Mouse (Mus musculus) 3134 (cell line): ENCODE data around the gene Lasp1.
"Not testable (repeated sequence)": the region's sequence is repeated elsewhere in the genome, so short reads cannot be mapped to it uniquely, and the experiment has no call there.

Experiments used
- DNase-seq: peaks from one replicate; pipeline ENCODE4 v3.0.0-alpha.2; 2011; ENCODE audit warnings: low spot score; ENCODE audit not compliant: insufficient read length; ENCODE audit errors: extremely low read depth

Lasp1 gene

DNA sequence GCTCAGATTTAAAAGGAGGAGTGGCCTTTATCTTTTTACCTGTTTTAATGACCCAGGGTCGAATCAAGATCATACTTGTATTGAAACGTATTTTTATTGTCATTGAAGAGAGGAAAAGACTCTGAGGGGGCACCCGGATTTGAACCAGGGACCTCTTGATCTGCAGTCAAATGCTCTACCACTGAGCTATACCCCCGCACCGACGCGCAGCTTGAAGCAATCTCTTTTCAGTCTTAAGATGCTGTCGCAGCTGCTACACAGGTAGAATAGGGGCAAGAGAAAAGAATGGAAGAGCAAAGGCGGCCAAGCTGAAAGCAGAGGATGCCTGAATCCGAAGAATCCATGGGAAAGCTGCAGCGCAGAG lies at the start of gene Lasp1:
Gene Lasp1, plus strand, starts transcription at position 219 of the 364 bp plus-strand sequence.
- peak; percentile 78 for DNase-seq

DNA sequence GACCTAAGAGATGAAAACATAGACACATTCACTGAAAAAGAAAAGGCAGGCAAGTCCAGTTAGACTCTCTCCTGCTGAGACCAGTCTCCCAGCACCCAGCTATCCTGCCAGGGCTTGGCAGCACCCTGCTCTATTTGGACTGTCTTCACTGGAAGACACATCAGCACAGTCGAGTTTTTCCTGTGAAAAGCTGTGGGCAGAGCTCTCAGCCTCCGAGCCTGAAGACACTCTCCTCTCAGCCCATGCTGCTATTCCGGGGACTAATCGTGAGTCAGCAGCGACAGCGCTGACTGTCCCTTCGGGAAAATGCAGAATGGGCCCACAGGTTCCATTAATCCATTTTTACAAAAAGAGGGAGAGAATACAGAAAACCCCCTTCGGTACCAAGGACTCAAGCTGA lies 45.5 kb upstream of the Lasp1 start:
- no peak for DNase-seq

DNA sequence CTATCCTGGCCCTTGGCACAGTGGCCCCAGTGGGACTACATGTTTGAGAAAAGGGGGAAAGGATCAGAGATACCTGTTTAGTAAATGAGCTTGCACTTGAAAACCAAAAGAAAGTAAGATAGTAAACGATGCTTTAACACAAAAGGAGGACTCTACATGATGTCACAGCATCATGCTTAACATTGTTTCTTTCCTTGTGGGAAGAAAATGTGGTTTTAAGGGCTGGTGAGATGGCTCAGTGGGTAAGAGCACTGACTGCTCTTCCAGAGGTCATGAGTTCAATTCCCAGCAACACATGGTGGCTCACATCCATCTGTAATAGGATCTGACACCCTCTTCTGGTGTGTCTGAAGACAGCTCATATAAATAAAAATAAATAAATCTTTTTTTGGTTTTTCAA lies 40.7 kb upstream of the Lasp1 start:
- no peak for DNase-seq

DNA sequence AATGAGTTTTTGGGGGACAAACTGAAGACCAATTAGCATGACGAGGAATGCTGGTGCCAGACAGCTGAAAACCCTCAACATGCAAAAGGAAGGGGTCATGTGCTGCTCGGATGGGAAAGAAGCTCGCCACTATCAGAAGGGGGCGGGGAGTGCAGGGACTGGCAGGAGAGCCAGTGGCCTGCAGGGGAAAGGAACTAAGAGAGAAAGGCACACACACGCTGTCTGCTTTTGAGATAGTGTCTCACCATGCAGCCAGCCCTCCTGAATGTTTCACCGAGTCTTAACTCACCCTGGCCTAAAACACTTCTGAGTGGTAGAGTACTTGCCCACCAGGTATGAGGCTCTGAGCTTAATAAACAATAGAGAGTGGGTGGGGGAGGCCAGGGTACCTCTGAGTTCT lies 39.9 kb upstream of the Lasp1 start:
- DNase-seq = no peak

DNA sequence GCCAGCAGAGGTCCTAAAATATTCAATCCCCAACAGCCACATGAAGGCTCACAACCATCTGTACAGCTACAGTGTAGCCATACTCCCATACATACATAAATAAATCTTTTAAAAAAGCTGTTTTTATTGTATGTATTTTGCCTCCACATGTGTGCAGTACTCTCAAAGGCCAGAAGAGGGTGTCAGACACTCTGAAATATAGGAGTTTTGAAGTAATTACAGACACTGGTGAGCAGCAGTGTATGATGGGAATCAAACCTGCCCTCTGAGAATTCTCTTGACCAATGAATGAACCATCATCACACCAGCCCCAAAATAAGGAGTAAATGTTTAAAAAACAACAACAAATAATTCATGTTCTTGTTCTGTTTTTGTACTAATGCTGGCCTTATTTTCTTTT lies 37.2 kb upstream of the Lasp1 start:
- no peak for DNase-seq

DNA sequence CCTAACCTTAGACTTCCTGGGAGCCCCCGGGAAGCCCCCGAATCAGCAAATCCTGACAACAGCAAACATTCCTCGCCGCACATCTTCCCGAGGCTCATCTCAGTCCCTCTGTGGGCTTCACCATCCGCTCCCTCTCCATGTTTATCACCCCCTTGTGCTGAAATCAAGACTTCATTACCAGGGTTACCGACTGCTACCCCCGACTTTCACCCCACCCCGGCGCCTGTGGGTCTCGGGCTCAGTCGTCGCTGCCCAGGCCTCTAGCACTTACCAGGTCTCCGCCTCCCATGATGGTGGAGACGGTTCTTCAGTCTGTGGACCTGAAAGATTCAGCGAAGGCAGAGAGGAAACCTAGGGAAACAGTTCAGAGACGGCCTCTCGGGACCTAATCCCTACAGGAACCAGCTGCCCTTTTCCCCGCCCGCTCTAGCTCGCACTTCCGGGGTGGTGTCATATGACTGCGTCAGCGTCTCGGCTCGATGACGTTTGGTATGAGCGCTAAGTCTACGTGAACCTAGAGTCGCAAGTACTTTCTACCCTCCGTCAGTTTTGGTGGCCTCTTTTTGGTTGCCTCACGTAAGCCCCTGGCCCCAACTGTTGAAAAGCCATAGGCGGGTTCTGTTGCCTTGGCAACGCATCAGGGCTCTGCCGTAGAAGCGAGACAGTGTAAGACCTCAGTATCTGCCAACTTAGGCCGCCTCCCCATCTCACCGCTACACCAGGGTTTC lies 32.5 kb upstream of the Lasp1 start, which contains the start of gene Cwc25:
Gene Cwc25, minus strand, starts transcription at position 403 of the 728 bp plus-strand sequence.
- peak; percentile 97 for DNase-seq

DNA sequence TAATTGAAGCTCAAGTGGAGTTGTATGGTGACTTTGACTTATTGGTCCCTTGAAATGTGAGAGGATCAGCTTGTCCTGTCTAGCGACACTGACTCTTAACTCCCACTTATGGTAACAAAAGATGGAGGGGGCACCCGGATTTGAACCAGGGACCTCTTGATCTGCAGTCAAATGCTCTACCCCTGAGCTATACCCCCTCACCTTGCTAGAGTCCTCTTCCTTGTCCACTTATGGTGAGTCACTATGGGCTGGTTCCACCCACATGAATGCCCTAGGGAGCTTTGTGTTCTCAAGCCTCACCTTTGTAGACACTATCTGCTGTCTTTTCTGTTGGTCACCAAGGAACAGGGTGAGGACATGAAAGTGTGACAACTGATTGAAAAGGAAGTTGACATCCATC lies 29.1 kb upstream of the Lasp1 start:
- DNase-seq = no peak

DNA sequence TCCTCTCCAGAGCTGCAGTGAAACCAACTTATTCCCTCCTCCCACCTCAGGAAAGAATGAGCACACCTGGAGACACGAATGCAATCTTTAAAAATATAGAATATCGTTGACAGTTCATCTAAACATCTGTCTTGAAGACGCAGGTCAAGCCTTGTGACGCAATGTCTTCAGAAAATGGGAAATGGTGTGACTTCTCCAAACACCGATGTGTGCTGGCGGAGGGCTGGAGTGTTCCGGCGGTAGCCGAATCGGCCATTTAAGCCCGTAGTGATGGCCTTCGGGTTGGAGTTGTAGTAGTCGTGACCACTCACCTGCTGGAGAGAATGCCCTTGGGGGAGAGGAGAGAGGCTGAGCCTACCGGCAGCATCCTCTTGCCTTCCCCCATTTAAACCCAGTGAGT lies 27.4 kb upstream of the Lasp1 start:
- DNase-seq = no peak

DNA sequence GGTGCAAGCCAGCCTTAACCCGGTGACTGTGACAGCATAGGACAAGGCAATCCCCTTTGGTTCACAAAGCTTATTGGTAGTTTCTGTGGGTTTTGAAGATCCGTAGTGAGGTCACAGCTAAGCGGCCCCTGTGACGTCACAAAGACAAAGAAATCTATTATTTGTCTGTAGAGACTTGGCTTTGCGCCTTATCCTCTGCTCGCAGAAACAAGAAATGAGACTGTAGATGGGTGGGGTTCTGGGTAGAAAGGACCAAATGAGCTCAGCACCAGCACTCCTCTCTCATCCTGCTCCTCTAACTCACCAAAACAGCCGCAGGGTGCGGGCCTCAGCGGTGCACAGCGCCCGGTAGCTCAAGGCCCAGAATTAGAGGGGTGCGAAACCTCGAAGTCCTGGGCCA lies 23.6 kb upstream of the Lasp1 start:
- DNase-seq = no peak

DNA sequence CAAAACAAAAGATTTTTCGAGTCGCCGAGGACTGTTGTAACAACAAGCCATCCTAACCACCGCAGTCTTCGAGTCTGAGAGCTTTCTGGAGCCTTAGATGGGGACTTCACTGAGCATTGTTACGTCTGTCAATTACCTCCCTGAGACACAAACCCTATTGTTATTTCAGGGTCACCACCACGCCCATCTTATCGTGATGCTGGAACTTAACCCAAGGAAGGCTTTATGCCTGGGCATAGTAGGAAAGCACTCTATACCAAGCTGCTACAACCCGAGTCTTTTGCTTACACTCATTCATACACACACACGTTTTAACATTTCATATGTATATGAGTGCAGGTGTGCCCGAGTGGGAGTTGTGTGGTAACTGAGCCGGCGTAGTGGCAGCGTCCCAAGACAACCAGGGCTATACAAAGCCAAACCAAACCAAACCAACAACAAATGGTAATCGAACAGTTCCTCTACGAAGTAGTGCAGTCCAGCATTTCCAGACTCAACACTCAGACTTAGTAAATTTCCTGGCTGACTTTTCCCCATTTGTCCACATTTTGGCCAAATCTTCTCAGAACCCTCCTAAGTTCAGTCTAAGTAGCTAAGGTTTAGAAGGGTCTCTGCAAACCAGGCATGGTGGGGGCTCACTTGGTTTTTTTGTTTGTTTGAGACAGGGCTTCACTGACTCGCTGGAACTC lies 22.8 kb upstream of the Lasp1 start, which contains the start of gene 1700001P01Rik:
Gene 1700001P01Rik, minus strand, starts transcription at position 111 of the 689 bp plus-strand sequence.
- DNase-seq = no peak

DNA sequence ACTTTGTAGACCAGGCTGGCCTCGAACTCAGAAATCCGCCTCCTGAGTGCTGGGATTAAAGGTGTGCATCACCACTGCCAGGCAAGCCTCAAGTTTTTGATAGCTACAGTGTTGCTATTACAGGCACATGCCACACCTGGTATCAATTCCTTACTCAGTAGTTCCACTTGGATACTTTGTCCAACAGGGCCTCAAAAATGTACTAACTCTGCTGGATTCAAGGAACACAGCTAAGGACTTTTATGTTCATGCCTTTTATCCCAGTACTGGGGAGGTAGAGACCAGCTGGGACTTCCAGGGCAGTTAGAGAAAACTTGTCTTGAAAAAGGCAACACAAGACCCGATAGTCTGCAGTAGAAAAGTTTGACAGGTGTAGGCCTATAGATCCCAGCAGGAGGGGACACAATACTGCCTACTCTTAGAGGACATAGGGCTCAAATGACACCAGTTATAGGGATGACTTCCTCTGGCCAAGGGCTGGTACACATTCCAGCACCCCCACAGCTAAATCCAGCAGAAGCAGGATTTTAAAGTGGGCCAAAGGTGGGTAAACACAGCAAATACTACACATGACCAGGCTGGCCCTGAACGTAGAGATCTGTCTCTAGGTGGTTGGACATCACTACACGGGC lies 22.2 kb upstream of the Lasp1 start:
- no peak for DNase-seq

DNA sequence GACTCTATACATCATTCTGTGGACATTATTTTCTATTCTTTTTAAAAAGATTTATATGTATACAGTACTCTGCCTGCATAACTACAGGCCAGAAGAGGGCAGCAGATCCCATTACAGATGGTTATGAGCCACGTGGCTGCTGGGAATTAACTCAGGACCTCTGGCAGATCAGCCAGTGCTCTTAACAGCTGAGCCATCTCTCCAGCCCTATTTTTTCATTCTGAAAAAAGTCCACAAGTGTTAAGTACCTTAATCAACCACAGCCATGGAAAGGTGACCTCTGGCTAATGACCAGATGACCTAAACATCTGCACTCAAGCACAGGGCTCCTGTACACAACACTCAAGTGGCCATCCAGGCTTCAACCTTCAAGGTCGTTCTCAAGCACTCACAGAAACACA lies 21.7 kb upstream of the Lasp1 start:
- no peak for DNase-seq

DNA sequence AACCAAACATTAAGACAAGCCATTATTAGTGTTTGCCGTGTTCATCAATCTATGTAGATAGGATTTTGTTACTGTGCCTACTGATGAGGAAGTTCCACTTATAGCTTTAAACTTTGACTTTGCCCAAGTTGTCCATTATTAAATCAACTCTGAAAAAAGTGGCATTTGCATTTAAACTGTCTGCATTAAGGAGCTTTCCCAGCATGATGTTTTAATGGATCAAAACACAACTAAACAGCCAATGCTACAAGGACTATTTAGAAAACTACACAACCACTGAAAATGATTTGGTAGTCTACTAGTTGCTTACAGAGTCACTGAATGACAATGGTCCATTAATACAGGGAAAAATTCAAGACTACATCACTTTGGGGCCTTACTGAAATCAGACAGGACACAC lies 19.9 kb upstream of the Lasp1 start:
- DNase-seq = no peak

DNA sequence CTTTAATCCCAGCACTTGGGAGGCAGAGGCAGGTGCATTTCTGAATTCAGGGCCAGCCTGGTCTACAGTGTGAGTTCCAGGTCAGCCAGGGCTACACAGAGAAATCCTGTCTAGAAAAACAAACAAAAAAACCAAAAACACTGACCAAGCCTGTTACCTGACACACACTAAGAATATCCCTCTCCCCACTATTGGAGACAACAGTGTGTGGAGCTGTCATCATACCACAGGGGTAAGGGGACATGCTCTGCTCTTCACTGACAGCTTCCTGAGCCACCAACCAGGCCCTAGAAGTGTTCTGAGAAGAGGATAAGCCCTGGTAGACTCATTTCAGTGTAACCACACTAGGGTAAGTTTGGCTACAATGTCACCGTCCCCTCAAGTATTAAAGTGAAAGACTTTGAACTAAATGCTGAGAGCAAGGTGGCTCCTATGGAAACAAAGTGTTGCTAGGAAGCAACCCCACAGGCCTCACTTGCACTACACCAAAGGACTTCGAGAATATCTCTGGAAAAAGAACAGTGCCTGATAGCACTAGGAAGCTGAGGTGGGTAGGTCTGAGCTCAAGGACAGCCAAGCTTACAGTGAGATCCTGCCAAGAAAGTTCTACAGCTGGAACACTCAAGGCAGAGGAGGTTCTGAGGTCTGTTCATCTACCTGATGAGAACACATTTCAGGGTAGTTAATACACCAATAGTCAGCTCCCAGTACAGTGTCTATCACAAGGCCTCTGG lies 18.7 kb upstream of the Lasp1 start:
- no peak for DNase-seq

DNA sequence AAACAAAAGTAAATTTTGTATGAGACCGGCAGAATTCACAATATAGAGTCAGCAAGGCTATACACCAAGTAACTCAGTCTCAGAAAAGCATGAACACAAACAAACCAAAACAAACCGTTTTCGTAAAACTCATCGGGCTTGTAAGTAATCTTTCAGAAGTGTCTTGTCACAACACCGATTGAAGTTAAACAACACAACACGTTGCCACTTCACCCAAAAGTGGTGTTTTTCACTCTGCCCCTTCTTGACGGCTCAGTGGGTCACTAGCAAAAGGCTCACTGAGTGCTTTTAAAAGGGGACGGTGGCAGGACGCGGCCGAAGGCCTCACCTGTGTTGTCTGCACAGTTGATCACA lies 17.3 kb upstream of the Lasp1 start:
- DNase-seq = no peak

DNA sequence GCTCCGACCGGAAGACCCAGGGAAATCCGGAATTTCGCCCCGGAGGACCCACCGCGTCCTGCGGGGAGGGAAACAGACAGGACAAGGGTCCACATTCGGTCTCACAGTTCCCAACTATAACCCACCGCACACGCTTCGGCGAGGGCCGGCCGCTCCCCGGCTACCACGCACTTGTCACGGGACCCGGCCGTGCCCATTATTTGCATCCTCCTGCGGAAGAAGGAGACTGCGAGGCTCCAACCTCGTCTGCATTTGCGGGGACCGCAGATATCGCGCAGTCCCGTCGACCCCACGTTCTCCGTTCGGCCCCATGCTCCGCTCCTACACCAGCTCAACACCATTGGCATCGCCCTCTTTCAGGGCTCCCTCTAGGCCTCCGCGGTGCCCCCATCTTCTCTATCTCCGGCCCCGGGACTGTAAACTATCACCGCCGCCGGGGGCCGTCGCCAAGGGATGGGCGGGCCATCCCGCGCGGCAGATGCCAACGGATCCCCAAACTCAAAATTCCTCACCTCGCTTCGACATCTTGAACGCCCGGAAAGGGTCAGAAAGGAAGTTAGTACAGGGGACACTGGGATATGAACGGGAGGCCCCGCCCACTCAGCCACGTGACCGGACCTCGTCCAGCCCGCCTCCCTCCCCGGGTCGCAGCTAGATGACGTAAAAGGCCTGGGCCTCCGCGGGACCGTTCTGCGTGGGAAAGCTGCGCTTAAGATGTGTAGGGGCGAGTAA lies 16.8 kb upstream of the Lasp1 start, which contains the start of gene Rpl23:
Gene Rpl23, minus strand, starts transcription at position 606 of the 732 bp plus-strand sequence.
- DNase-seq = peak; percentile 97

DNA sequence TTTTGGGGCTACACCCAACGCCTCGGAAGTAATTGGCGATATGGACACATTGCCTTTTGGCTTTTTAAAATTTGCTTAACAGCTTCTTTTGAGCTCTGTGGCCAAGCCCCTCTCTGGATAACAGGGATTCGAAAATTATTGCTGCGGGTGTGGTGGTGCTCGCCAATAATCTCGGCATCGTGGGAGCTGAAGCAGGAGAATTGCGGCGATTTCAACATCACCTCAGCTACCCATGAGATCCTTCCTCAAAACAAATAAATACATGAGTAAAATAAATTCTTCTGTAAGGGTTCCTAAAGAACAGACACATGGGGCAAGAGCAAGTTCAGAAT lies 16.3 kb upstream of the Lasp1 start:
- DNase-seq = no peak

DNA sequence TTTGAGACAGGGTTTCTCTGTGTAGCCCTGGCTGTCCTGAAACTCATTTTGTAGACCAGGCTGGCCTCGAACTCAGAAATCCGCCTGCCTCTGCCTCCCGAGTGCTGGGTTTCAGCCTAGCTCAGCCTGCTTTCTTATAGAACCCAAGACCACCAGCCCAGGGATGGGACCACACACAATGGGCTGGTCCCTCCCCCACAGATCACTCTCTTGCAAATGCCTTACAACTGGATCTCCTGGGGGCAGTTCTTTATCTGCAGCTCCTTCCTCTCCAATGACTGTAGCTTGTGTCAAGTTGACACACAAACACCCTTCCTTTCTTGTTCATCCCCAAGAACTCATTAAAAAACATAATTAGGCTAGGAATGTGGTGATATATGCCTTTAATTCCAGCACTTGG lies 10.8 kb upstream of the Lasp1 start:
- DNase-seq = no peak

DNA sequence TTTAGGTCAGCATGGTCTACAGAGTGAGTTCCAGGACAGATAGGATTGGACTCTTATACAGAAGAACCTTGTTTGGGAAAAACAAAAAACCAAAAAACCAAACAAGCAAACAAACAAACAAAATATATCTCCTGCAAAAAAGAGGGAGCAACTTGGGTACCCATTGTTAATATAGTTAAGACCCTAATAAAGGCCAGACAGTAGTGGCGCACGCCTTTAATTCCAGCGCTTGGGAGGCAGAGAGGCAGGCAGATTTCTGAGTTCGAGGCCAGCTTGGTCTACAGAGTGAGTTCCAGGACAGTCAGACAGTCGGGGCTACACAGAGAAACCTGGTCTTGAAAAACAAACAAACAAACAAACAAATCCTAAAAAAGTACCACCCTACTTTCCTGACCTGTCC lies 9.1 kb upstream of the Lasp1 start:
- DNase-seq = no peak

DNA sequence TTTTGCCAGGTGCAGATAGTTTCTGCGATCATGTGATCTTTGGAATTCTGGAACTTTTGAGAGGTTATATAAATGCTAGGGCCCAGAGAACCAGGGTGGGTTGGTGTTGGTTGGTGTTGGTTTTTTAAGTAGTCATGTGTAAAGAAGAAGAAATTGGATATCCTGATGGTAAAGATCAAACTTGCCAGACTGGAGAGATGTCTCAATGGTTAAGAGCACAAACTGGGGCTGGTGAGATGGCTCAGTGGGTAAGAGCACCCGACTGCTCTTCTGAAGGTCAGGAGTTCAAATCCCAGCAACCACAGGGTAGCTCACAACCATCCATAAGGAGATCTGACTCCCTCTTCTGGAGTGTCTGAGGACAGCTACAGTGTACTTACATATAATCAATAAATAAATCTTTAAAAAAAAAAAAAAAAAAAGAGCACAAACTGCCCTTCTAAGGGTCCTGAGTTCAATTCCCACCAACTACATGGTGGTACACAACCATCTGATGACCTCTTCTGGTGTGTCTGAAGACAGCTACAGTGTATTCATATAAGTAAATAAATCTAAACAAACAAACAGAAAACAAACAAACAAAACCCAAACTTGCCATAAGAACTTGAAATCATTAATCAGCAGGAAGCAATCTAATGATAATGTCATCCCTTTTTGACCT lies 7.9 kb upstream of the Lasp1 start:
- not testable (repeated sequence) for DNase-seq
